Mouse (Mus musculus): Measurements from ENCODE around the gene Plcxd3. TPM values are rescaled to one million over a fixed set of nuclear protein-coding genes. Genes with fewer than 3 reads are reported as not detected.
A peak's percentile ranks its signal among the peaks of the same experiment; 100 is the strongest.

The Plcxd3 gene
- 0.45 and 1.1 TPM in 2 replicates for polyA plus RNA-seq (2015; fragmentation: Nextera tagmentation; extraction: Ambion mirVana)

GRCm38 (mm10) chr15:4375423-4376220 is at the start of gene Plcxd3:
Plcxd3 (plus strand) TSS chr15:4375491.
- Histone ChIP-seq H3K27me3 (ENCODE audit: control insufficient read depth, insufficient read depth, low read depth, low read length) (no peaks in the 10 kb centered on the region; the same call in 1 of the 2 replicates), H3K4me1 (replicated peaks; ENCODE audit: control insufficient read depth, insufficient read depth, low read length) (no peaks in the 10 kb centered on the region), H3K9ac (ENCODE audit: low read length) (no peak within 1 kb of the TSS), H3K27ac (ENCODE audit: low read length) (no peak within 1 kb of the TSS), H3K4me2 (ENCODE audit: low read depth, low read length) (peak within 1 kb of the TSS; percentile 38), H3K36me3 (ENCODE audit: control insufficient read depth, insufficient read depth, low read length) (no peaks in the 10 kb centered on the region), H3K4me3 (ENCODE audit: low read length) (peak within 1 kb of the TSS; percentile 25), H3K9me3 (ENCODE audit: control insufficient read depth, low read length) (no peaks in the 10 kb centered on the region)
- under 1% methylated on average over 33 of the region's 33 CpGs for WGBS
- no peak for ATAC-seq (ENCODE audit: low read depth)

GRCm38 (mm10) chr15:4331867-4332266 is 43.4 kb upstream of the Plcxd3 start:
- 72% methylated on average over 4 of the region's 4 CpGs for WGBS
- no peak overlapping the region for H3K4me3 ChIP-seq (ENCODE audit: low read length)
- no peak overlapping the region for H3K9ac ChIP-seq (ENCODE audit: low read length)
- H3K4me2 ChIP-seq (ENCODE audit: low read depth, low read length): no peak overlapping the region
- H3K36me3 ChIP-seq (ENCODE audit: control insufficient read depth, insufficient read depth, low read length): no peaks in the 10 kb centered on the region
- ATAC-seq (ENCODE audit: low read depth): no peak
- H3K27ac ChIP-seq (ENCODE audit: low read length): no peak overlapping the region
- H3K9me3 ChIP-seq (ENCODE audit: control insufficient read depth, low read length): no peaks in the 10 kb centered on the region
- H3K27me3 ChIP-seq (ENCODE audit: control insufficient read depth, insufficient read depth, low read depth, low read length): no peaks in the 10 kb centered on the region
- no peaks in the 10 kb centered on the region for H3K4me1 ChIP-seq (replicated peaks; ENCODE audit: control insufficient read depth, insufficient read depth, low read length)

GRCm38 (mm10) chr15:4341620-4342019 is 33.7 kb upstream of the Plcxd3 start:
- 29% methylated on average over 4 of the region's 4 CpGs for WGBS
- Histone ChIP-seq H3K27ac (ENCODE audit: low read length) (no peak overlapping the region), H3K36me3 (ENCODE audit: control insufficient read depth, insufficient read depth, low read length) (no peaks in the 10 kb centered on the region), H3K4me1 (replicated peaks; ENCODE audit: control insufficient read depth, insufficient read depth, low read length) (no peaks in the 10 kb centered on the region), H3K4me2 (ENCODE audit: low read depth, low read length) (no peak overlapping the region), H3K27me3 (ENCODE audit: control insufficient read depth, insufficient read depth, low read depth, low read length) (no peaks in the 10 kb centered on the region), H3K9me3 (ENCODE audit: control insufficient read depth, low read length) (no peaks in the 10 kb centered on the region), H3K4me3 (ENCODE audit: low read length) (no peak overlapping the region), H3K9ac (ENCODE audit: low read length) (no peak overlapping the region)
- no peak for ATAC-seq (ENCODE audit: low read depth)

GRCm38 (mm10) chr15:4348816-4349553 is 26.3 kb upstream of the Plcxd3 start:
- Histone ChIP-seq H3K4me3 (ENCODE audit: low read length) (no peak overlapping the region), H3K4me1 (replicated peaks; ENCODE audit: control insufficient read depth, insufficient read depth, low read length) (no peaks in the 10 kb centered on the region), H3K9me3 (ENCODE audit: control insufficient read depth, low read length) (no peaks in the 10 kb centered on the region), H3K36me3 (ENCODE audit: control insufficient read depth, insufficient read depth, low read length) (no peaks in the 10 kb centered on the region), H3K27ac (ENCODE audit: low read length) (no peak overlapping the region), H3K27me3 (ENCODE audit: control insufficient read depth, insufficient read depth, low read depth, low read length) (no peaks in the 10 kb centered on the region), H3K9ac (ENCODE audit: low read length) (no peak overlapping the region), H3K4me2 (ENCODE audit: low read depth, low read length) (no peak overlapping the region)
- ATAC-seq (ENCODE audit: low read depth): no peak
- WGBS: 23% methylated on average over 7 of the region's 7 CpGs

DNA sequence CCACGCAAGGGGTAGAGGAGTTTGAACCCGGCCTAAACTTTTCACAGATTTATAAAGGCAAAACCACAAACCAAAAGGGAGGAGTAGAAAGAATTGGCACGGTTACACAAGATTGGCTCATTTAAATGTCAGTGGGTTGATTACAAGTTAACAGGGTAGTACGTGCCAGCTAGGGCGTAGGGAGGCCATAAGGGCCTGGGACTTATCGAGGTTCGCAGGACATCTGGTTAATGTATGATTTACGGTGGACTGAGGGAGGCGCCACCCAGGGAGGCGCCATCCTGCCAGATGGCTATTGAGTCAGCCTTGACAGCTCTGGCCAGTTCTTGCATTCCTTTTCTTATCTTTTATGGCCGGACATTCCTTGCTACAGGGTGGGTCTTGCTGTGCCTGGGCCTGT is 18.9 kb upstream of the Plcxd3 start:
- Histone ChIP-seq H3K4me3 (ENCODE audit: low read length) (no peak overlapping the region), H3K4me1 (replicated peaks; ENCODE audit: control insufficient read depth, insufficient read depth, low read length) (no peaks in the 10 kb centered on the region)
- no peak for ATAC-seq (ENCODE audit: low read depth)

GRCm38 (mm10) chr15:4357706-4358105 is 17.6 kb upstream of the Plcxd3 start:
- H3K4me3 ChIP-seq (ENCODE audit: low read length): no peak overlapping the region
- H3K27ac ChIP-seq (ENCODE audit: low read length): no peak overlapping the region
- H3K4me2 ChIP-seq (ENCODE audit: low read depth, low read length): no peak overlapping the region
- no peak overlapping the region for H3K9ac ChIP-seq (ENCODE audit: low read length)
- ATAC-seq (ENCODE audit: low read depth): no peak
- 73% methylated on average over 4 of the region's 4 CpGs for WGBS
- H3K36me3 ChIP-seq (ENCODE audit: control insufficient read depth, insufficient read depth, low read length): no peaks in the 10 kb centered on the region
- H3K27me3 ChIP-seq (ENCODE audit: control insufficient read depth, insufficient read depth, low read depth, low read length): no peaks in the 10 kb centered on the region
- H3K9me3 ChIP-seq (ENCODE audit: control insufficient read depth, low read length): no peaks in the 10 kb centered on the region
- H3K4me1 ChIP-seq (replicated peaks; ENCODE audit: control insufficient read depth, insufficient read depth, low read length): no peaks in the 10 kb centered on the region

More for the DNA sequence above, 18.9 kb upstream of the Plcxd3 start:
- H3K27ac ChIP-seq (ENCODE audit: low read length): no peak overlapping the region
- H3K36me3 ChIP-seq (ENCODE audit: control insufficient read depth, insufficient read depth, low read length): no peaks in the 10 kb centered on the region
- no peak overlapping the region for H3K4me2 ChIP-seq (ENCODE audit: low read depth, low read length)
- no peak overlapping the region for H3K9ac ChIP-seq (ENCODE audit: low read length)
- H3K9me3 ChIP-seq (ENCODE audit: control insufficient read depth, low read length): no peaks in the 10 kb centered on the region
- no peaks in the 10 kb centered on the region for H3K27me3 ChIP-seq (ENCODE audit: control insufficient read depth, insufficient read depth, low read depth, low read length)
- 77% methylated on average over 11 of the region's 11 CpGs for WGBS

GRCm38 (mm10) chr15:4367801-4368200 is 7.5 kb upstream of the Plcxd3 start:
- no peak for ATAC-seq (ENCODE audit: low read depth)

GRCm38 (mm10) chr15:4374453-4374990 is 769 bp upstream of the Plcxd3 start:
- WGBS: 55% methylated on average over 6 of the region's 6 CpGs
- no peak overlapping the region for H3K4me2 ChIP-seq (ENCODE audit: low read depth, low read length)

More at GRCm38 (mm10) chr15:4367801-4368200, 7.5 kb upstream of the Plcxd3 start:
- no peaks in the 10 kb centered on the region for H3K36me3 ChIP-seq (ENCODE audit: control insufficient read depth, insufficient read depth, low read length)
- no peak overlapping the region for H3K4me2 ChIP-seq (ENCODE audit: low read depth, low read length)
- H3K27ac ChIP-seq (ENCODE audit: low read length): no peak overlapping the region
- 41% methylated on average over 2 of the region's 2 CpGs for WGBS
- H3K27me3 ChIP-seq (ENCODE audit: control insufficient read depth, insufficient read depth, low read depth, low read length): no peaks in the 10 kb centered on the region
- H3K9me3 ChIP-seq (ENCODE audit: control insufficient read depth, low read length): no peaks in the 10 kb centered on the region
- H3K4me1 ChIP-seq (replicated peaks; ENCODE audit: control insufficient read depth, insufficient read depth, low read length): no peaks in the 10 kb centered on the region
- no peak overlapping the region for H3K9ac ChIP-seq (ENCODE audit: low read length)
- H3K4me3 ChIP-seq (ENCODE audit: low read length): no peak overlapping the region

DNA sequence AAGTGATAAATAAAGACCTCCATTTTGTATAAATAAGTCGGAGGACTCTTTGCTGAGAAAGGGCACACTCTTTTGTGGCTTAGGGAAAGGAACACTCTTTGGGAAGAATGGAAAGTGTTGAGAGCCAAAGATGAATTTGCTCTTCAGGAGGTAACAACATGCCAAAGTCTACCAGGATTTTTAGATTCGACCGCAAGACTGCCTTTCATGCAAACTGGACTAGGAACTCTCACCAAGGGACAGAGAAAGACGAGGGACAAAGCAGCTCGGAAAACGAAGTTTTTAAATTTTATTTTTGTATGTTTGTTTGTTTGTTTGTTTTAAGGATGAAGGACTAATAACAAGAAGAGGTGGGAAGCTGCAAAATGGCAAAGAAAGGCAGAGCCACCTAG is 264 bp upstream of the Plcxd3 start:
- Histone ChIP-seq H3K4me3 (ENCODE audit: low read length) (peak overlapping the region; percentile 25), H3K9ac (ENCODE audit: low read length) (no peak overlapping the region), H3K27me3 (ENCODE audit: control insufficient read depth, insufficient read depth, low read depth, low read length) (no peaks in the 10 kb centered on the region; the same call in 1 of the 2 replicates), H3K4me1 (replicated peaks; ENCODE audit: control insufficient read depth, insufficient read depth, low read length) (no peaks in the 10 kb centered on the region), H3K27ac (ENCODE audit: low read length) (no peak overlapping the region), H3K4me2 (ENCODE audit: low read depth, low read length) (peak overlapping the region; percentile 38), H3K36me3 (ENCODE audit: control insufficient read depth, insufficient read depth, low read length) (no peaks in the 10 kb centered on the region), H3K9me3 (ENCODE audit: control insufficient read depth, low read length) (no peaks in the 10 kb centered on the region)
- 23% methylated on average over 6 of the region's 6 CpGs for WGBS
- no peak for ATAC-seq (ENCODE audit: low read depth)

More at GRCm38 (mm10) chr15:4374453-4374990, 769 bp upstream of the Plcxd3 start:
- H3K9ac ChIP-seq (ENCODE audit: low read length): no peak overlapping the region
- no peak overlapping the region for H3K4me3 ChIP-seq (ENCODE audit: low read length)
- no peaks in the 10 kb centered on the region for H3K4me1 ChIP-seq (replicated peaks; ENCODE audit: control insufficient read depth, insufficient read depth, low read length)
- no peaks in the 10 kb centered on the region; the same call in 1 of the 2 replicates for H3K27me3 ChIP-seq (ENCODE audit: control insufficient read depth, insufficient read depth, low read depth, low read length)
- ATAC-seq (ENCODE audit: low read depth): no peak
- no peak overlapping the region for H3K27ac ChIP-seq (ENCODE audit: low read length)
- H3K9me3 ChIP-seq (ENCODE audit: control insufficient read depth, low read length): no peaks in the 10 kb centered on the region
- H3K36me3 ChIP-seq (ENCODE audit: control insufficient read depth, insufficient read depth, low read length): no peaks in the 10 kb centered on the region

All from lung, embryonic 16.5 days (tissue).